Mouse (Mus musculus): ENCODE data around the gene Ncs1. TPM values are rescaled to one million over a fixed set of nuclear protein-coding genes. Genes with fewer than 3 reads are reported as not detected.

The Ncs1 gene
- polyA plus RNA-seq, 2 experiments = 20.5 to 45.1 TPM

DNA sequence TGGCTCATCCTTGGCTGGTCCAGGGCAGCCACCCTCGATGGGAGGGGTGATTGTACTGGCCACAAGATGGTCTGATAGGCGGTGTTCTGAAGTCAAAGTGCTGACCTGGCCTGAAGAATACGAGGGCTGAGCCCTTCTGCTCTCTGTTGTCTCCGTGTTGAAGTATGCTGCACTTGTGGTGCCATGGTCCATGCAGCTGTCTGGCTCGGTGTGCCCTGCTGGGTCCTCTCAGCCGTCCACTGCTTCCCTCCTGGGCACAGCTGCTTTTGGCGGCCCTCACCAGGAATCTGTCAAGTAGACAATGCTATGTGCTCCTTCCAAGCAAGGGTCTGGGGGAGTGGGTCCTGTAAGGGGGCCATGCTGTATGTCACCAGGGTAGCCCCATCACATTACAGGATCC, 24.8 kb upstream of the Ncs1 start:
- no peaks in the 10 kb centered on the region for H3K27me3 ChIP-seq (ENCODE audit: control insufficient read depth, insufficient read depth, low read length)
- WGBS = 73% methylated on average over 7 of the region's 7 CpGs
- no peak for TF ChIP-seq POLR2A (IDR thresholded peaks at IDR 0.05; ENCODE audit: borderline replicate concordance, extremely low read depth, insufficient read depth, insufficient read length)

DNA sequence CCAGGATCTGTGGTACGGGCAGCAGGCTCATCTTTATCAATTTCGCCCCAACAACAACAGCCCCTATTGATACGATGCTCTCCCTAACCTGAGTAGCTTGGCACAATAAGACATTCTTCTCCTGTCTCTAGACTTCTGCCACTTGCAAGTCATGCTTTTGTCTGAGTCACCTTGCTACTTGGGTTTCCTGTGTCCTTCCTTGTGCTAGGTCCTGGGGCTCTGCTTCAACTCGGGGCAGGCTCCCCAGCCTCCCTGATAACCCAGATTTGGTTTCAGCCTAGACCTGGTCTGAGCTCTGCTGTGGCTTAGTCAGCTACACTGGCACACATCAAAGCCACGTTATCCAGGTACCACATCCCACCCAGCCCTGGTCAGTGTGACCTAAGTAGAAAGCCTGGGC, 24.0 kb upstream of the Ncs1 start:
- Histone ChIP-seq H3K4me2 (replicated peaks; ENCODE audit: low read depth, low read length, severe bottlenecking) (no peak overlapping the region), H3K36me3 (ENCODE audit: control insufficient read depth, insufficient read depth, low read length) (no peaks in the 10 kb centered on the region; the same call in 1 of the 2 replicates), H3K9me3 (ENCODE audit: control insufficient read depth, low read length) (peaks cover 3% of the 10 kb centered on the region; the same call in 1 of the 2 replicates), H3K27ac (replicated peaks; ENCODE audit: low read depth, low read length) (no peak overlapping the region), H3K27me3 (ENCODE audit: control insufficient read depth, insufficient read depth, low read length) (no peaks in the 10 kb centered on the region), H3K4me1 (ENCODE audit: control insufficient read depth, insufficient read depth, low read length) (no peaks in the 10 kb centered on the region), H3K4me3 (replicated peaks; ENCODE audit: low read length) (no peak overlapping the region), H3K9ac (ENCODE audit: low read depth, low read length, severe bottlenecking) (no peak overlapping the region)
- ATAC-seq (ENCODE audit: low FRiP score, low read depth) (no peak), DNase-seq (ENCODE audit: low spot score) (no peak)
- no peak for TF ChIP-seq POLR2A (IDR thresholded peaks at IDR 0.05; ENCODE audit: borderline replicate concordance, extremely low read depth, insufficient read depth, insufficient read length)
- WGBS = 82% methylated on average over 5 of the region's 5 CpGs

More for the DNA sequence above, 24.8 kb upstream of the Ncs1 start:
- H3K9ac ChIP-seq (ENCODE audit: low read depth, low read length, severe bottlenecking) = no peak overlapping the region
- no peak overlapping the region for H3K27ac ChIP-seq (replicated peaks; ENCODE audit: low read depth, low read length)
- no peaks in the 10 kb centered on the region for H3K4me1 ChIP-seq (ENCODE audit: control insufficient read depth, insufficient read depth, low read length)
- no peaks in the 10 kb centered on the region for H3K9me3 ChIP-seq (ENCODE audit: control insufficient read depth, low read length)
- H3K4me2 ChIP-seq (replicated peaks; ENCODE audit: low read depth, low read length, severe bottlenecking) = no peak overlapping the region
- H3K36me3 ChIP-seq (ENCODE audit: control insufficient read depth, insufficient read depth, low read length) = no peaks in the 10 kb centered on the region; the same call in 1 of the 2 replicates
- ATAC-seq (ENCODE audit: low FRiP score, low read depth) = no peak
- no peak for DNase-seq (ENCODE audit: low spot score)
- H3K4me3 ChIP-seq (replicated peaks; ENCODE audit: low read length) = no peak overlapping the region

DNA sequence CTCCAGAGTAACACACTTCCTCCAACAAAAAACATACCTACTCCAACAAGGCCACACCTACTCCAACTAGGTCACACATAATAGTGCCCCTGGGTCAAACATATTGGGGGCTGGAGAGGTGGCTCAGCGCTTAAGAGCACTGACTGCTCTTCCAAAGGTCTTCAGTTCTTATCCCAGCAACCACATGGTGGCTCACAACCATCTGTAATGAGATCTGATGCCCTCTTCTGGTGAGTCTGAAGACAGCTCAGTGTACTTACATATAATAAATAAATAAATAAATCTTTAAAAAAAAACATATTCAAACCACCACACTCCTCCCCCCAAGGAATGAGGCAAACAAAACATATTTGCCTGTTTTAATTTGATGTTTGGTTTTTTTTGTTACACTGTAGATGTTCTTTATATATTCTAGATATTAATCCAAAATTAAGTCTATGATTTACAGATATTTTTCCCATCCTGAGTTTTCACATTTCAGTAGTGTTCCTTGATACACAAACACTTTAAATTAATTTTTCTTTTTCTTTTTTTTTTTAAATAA, 16.8 kb upstream of the Ncs1 start:
- Histone ChIP-seq H3K4me3 (replicated peaks; ENCODE audit: low read length) (no peak overlapping the region), H3K4me1 (ENCODE audit: control insufficient read depth, insufficient read depth, low read length) (no peaks in the 10 kb centered on the region), H3K9me3 (ENCODE audit: control insufficient read depth, low read length) (peaks cover 5% of the 10 kb centered on the region; the same call in 1 of the 2 replicates), H3K27ac (replicated peaks; ENCODE audit: low read depth, low read length) (no peak overlapping the region), H3K27me3 (ENCODE audit: control insufficient read depth, insufficient read depth, low read length) (no peaks in the 10 kb centered on the region), H3K36me3 (ENCODE audit: control insufficient read depth, insufficient read depth, low read length) (no peaks in the 10 kb centered on the region), H3K9ac (ENCODE audit: low read depth, low read length, severe bottlenecking) (no peak overlapping the region), H3K4me2 (replicated peaks; ENCODE audit: low read depth, low read length, severe bottlenecking) (no peak overlapping the region)
- DNase-seq (ENCODE audit: low spot score) (no peak), ATAC-seq (ENCODE audit: low FRiP score, low read depth) (no peak)
- 57% methylated on average over 1 of the region's 1 CpGs for WGBS
- TF ChIP-seq POLR2A (IDR thresholded peaks at IDR 0.05; ENCODE audit: borderline replicate concordance, extremely low read depth, insufficient read depth, insufficient read length) = no peak

DNA sequence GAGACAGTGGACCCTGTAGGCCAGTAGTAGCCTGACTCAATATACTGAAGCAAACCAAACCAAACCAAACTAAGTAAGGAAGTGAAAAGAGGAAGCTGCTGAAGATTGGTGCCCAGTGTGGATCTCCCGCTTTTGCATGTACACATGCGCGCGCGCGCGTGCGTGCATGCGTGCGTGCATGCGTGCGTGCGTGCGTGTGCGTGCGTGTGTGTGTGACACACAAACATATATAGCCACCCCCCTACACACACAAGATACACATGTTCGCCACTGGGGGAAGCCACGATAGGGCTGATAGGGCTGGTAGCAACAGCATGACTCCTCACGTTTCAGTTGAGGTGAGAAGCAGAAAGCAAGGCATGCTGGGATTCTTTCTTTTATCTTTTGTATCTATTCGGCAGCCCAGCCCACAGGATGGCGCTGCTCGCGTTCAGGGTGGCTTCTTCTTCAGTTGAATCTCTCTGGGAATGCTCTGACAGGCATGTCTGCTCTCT, 6.4 kb upstream of the Ncs1 start:
- no peak for TF ChIP-seq POLR2A (IDR thresholded peaks at IDR 0.05; ENCODE audit: borderline replicate concordance, extremely low read depth, insufficient read depth, insufficient read length)
- H3K36me3 ChIP-seq (ENCODE audit: control insufficient read depth, insufficient read depth, low read length) = no peaks in the 10 kb centered on the region
- H3K9ac ChIP-seq (ENCODE audit: low read depth, low read length, severe bottlenecking) = no peak overlapping the region
- no peaks in the 10 kb centered on the region for H3K27me3 ChIP-seq (ENCODE audit: control insufficient read depth, insufficient read depth, low read length)
- no peak for ATAC-seq (ENCODE audit: low FRiP score, low read depth)
- H3K4me3 ChIP-seq (replicated peaks; ENCODE audit: low read length) = no peak overlapping the region
- no peaks in the 10 kb centered on the region for H3K9me3 ChIP-seq (ENCODE audit: control insufficient read depth, low read length)
- 30% methylated on average over 23 of the region's 23 CpGs for WGBS
- H3K4me1 ChIP-seq (ENCODE audit: control insufficient read depth, insufficient read depth, low read length) = no peaks in the 10 kb centered on the region
- no peak overlapping the region for H3K27ac ChIP-seq (replicated peaks; ENCODE audit: low read depth, low read length)
- no peak for DNase-seq (ENCODE audit: low spot score)
- peak overlapping the region; percentile 16 for H3K4me2 ChIP-seq (replicated peaks; ENCODE audit: low read depth, low read length, severe bottlenecking)

DNA sequence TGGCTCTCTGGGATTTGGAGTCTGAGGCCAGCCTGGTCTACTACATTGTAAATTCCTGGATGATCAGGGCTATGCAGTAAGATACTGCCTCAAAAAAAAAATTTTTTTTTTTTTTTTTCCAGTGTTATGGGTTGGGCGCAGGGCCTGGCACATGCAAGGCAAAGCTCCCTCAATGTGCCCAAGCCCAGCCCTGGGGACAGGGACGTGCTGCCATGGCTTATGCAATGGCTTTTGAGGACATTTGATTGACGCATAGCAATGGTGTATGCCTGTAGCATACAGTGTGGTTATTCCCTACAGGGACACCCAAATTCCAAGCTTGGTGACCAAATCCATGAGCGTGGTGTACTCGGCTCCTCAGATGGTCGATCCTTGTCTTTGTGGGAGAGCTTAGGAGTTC, 5.8 kb upstream of the Ncs1 start:
- TF ChIP-seq POLR2A (IDR thresholded peaks at IDR 0.05; ENCODE audit: borderline replicate concordance, extremely low read depth, insufficient read depth, insufficient read length) = no peak
- 70% methylated on average over 6 of the region's 6 CpGs for WGBS
- DNase-seq (ENCODE audit: low spot score) (no peak), ATAC-seq (ENCODE audit: low FRiP score, low read depth) (no peak)
- no peaks in the 10 kb centered on the region for H3K9me3 ChIP-seq (ENCODE audit: control insufficient read depth, low read length)
- peaks cover 5% of the 10 kb centered on the region for H3K4me1 ChIP-seq (ENCODE audit: control insufficient read depth, insufficient read depth, low read length)
- H3K27ac ChIP-seq (replicated peaks; ENCODE audit: low read depth, low read length) = no peak overlapping the region
- no peak overlapping the region for H3K9ac ChIP-seq (ENCODE audit: low read depth, low read length, severe bottlenecking)
- no peaks in the 10 kb centered on the region for H3K36me3 ChIP-seq (ENCODE audit: control insufficient read depth, insufficient read depth, low read length)
- H3K4me2 ChIP-seq (replicated peaks; ENCODE audit: low read depth, low read length, severe bottlenecking) = no peak overlapping the region
- H3K27me3 ChIP-seq (ENCODE audit: control insufficient read depth, insufficient read depth, low read length) = no peaks in the 10 kb centered on the region
- H3K4me3 ChIP-seq (replicated peaks; ENCODE audit: low read length) = no peak overlapping the region

Data from limb, embryonic 14.5 days (tissue).